Mouse (Mus musculus): ENCODE measurements around the gene Lrrc8d.

Lrrc8d gene

GRCm38 (mm10) chr5:105761848-105762482 lies 62.2 kb downstream of the Lrrc8d start:
- in situ Hi-C loops (cut with MboI, MseI), result no loop called here

DNA sequence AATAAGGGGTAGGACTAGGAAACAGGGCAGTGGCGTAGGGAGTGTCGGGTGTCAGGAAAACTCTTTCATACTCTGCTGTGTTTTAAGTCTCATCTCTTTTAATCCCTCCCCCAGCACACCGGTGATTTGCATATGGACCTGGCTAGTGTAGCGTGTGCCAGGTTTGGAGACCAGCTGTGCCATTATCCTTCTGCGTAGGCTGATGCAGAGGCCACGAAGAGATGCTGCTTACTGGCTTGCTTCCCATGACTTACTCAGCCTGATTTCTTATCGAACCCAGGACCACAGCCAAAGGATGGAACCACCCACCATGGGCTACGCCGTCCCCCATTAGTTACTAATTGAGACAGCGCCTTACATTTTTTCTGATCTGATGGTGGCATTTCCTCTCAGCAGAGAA lies 64.6 kb downstream of the Lrrc8d start:
- in situ Hi-C loops (cut with MboI, MseI), result no loop called here

- in situ Hi-C loops (cut with MboI, MseI), result no loop called here
Measured at GRCm38 (mm10) chr5:105765386-105765785, 65.6 kb downstream of the Lrrc8d start.

- in situ Hi-C loops (cut with MboI, MseI), result no loop called here
Measured at GRCm38 (mm10) chr5:105776368-105776767, 76.6 kb downstream of the Lrrc8d start.

- in situ Hi-C loops (cut with MboI, MseI), result no loop called here
Measured at GRCm38 (mm10) chr5:105776978-105777593, 77.3 kb downstream of the Lrrc8d start.

- in situ Hi-C loops (cut with MboI, MseI), result no loop called here
Measured at GRCm38 (mm10) chr5:105777645-105778044, 77.9 kb downstream of the Lrrc8d start.

DNA sequence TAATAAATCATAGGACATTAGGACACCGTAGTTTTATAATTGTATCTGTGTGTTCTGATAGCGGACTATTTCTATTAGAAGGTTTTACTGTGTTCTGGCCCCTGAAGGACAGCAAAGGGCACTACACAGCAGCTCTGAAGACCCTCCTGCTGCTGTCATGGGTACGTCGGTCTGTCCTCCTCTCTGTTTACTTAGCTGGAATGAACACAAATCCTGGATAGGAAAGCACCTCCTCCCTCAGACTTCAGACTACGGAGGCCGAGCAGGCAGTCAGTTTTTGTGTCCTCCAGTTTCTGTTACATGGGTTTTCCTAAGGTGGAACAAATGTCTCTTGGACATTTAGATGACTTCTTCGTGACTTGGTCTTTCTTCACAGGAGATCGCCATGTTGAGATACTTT lies 78.4 kb downstream of the Lrrc8d start:
- in situ Hi-C loops (cut with MboI, MseI), result no loop called here

DNA sequence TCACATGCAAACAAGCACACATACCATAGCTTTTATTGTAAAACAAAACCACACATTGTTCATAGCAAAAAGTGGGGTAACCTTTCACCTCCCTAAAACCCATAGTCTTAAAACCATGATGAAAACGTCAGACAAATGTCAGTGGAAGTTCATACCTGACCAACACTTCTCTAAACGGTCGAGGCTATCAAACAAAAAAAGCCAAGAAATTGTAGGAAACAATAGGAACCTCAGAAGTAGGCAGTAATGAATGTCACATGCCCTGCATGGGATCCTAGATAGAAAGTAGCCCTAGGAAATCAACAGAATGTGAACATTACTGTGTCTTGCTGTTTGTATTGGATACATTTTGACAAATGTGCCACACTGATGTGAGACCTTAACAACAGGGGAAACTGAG lies 79.0 kb downstream of the Lrrc8d start:
- in situ Hi-C loops (cut with MboI, MseI), result no loop called here

DNA sequence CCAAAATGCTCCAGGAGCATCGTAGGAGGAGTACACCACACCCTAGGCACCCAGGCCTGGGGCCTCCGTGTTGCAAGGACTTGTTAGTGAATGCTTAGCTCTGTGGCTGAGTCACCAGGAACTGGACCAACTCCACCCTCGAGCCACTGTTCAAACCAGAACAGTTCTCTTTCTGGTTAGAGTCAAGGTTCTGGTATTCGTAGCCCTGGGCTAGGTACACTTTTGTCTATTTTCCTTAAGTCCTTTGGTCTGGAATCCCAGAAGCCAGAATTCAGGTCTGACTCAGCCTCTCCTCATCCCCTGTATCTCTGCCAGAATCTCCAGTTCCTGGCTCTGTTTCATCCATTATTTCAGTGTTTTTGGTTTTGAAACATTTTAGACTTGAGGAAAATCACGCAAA lies 79.6 kb downstream of the Lrrc8d start:
- in situ Hi-C loops (cut with MboI, MseI), result no loop called here

- in situ Hi-C loops (cut with MboI, MseI), result no loop called here
Measured at GRCm38 (mm10) chr5:105783848-105784247, 84.1 kb downstream of the Lrrc8d start.

- in situ Hi-C loops (cut with MboI, MseI), result loop anchor here (5.0 kb wide), 1 partner anchor 32 kb away; no protein-coding TSS in a partner anchor
Measured at GRCm38 (mm10) chr5:105784724-105785123, 85.0 kb downstream of the Lrrc8d start.

- in situ Hi-C loops (cut with MboI, MseI), result loop anchor here (5.0 kb wide), 1 partner anchor 35 kb away; no protein-coding TSS in a partner anchor
Measured at GRCm38 (mm10) chr5:105787577-105787976, 87.8 kb downstream of the Lrrc8d start.

DNA sequence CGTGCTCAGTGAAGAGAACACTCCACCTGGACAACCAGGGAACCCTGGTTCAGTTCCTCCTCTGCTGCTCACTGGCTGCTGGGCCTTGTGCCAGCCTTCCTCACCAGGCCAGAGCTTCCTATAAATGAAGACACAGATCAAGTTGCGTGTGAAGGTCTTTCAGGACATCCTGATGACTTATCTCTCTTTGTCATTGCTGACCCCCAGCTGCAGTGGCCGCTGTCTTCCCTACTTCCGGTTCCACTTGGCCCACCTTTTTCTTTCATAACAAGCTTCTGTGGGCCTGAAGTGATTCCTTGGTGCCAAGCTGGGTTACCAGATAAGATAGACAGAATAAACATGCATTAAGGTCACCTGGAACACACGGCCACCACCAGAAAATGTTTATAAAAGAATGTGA lies 90.0 kb downstream of the Lrrc8d start:
- in situ Hi-C loops (cut with MboI, MseI), result loop anchor here (5.0 kb wide), 1 partner anchor 38 kb away; no protein-coding TSS in a partner anchor

DNA sequence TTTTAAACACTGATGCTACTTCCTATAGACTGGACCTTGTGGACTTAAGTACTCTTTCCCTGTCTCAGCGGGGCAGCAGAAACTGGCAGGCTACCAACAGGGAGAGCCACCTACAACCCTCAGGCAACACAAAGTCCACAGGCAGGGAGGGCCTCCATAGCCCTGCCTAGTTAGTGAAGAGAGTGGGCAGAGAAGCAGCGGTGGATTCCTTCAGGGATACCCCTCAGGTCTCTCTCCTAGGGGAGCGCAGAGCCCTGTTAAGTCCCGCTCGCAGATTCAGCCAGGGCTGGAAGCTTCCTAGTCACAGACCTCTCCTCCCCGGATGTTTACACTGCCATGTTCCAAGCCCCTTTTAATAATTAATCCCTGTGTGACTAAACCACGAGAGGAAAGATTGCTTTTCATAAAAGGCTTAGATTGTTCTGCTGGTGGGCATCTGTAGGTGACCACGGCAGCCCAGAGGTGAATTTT lies 92.6 kb downstream of the Lrrc8d start:
- in situ Hi-C loops (cut with MboI, MseI), result no loop called here

GRCm38 (mm10) chr5:105792853-105793547 lies 93.2 kb downstream of the Lrrc8d start:
- in situ Hi-C loops (cut with MboI, MseI), result no loop called here

- in situ Hi-C loops (cut with MboI, MseI), result no loop called here
Measured at GRCm38 (mm10) chr5:105793548-105793940, 93.8 kb downstream of the Lrrc8d start.

DNA sequence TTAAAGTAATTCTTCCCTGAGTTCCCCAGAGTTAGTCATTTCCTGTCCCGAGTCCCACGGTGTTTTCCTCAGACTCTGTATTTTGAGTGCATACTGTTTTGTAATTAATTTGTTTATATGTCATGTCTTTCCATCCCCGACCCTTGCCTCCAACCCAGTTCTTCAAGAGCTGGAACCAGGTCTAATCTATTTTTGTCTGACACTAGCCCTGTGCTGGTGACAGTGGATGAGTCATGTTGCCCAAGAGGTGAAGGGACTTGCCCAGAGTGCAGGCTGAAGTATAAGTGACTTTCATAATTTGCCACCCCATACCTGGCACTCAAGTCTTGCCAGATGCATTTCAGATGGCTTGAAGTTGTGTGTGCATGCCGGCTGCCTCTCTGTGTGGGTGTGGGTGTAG lies 98.7 kb downstream of the Lrrc8d start:
- in situ Hi-C loops (cut with MboI, MseI), result no loop called here

- in situ Hi-C loops (cut with MboI, MseI), result loop anchor here (10.0 kb wide), 1 partner anchor 775 kb away; no protein-coding TSS in a partner anchor
Measured at GRCm38 (mm10) chr5:105799850-105800635, 100.3 kb downstream of the Lrrc8d start.

GRCm38 (mm10) chr5:105801031-105801529 lies 101.3 kb downstream of the Lrrc8d start:
- in situ Hi-C loops (cut with MboI, MseI), result loop anchor here (10.0 kb wide), 1 partner anchor 774 kb away; no protein-coding TSS in a partner anchor

DNA sequence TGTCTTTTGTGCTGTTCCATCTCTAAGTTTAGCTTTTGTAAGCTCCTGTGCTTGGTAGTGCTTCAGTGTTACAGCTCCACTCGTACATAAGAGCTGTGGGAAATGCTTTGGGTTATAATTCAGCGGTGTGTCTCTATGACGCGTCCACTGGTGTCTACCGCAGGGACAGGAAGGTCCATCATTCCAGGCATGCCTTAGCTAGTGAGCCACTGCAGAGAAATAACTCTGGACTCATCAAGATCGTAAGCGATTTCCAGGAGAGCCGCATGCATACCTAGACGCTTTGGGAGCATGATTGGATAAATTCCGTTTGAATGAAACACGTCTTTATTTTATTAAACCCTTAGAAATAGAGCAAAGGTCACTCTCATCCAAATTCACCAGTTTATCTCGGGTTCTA lies 106.2 kb downstream of the Lrrc8d start:
- in situ Hi-C loops (cut with MboI, MseI), result loop anchor here (10.0 kb wide), 1 partner anchor 769 kb away; no protein-coding TSS in a partner anchor

- in situ Hi-C loops (cut with MboI, MseI), result loop anchor here (10.0 kb wide), 1 partner anchor 767 kb away; no protein-coding TSS in a partner anchor
Measured at GRCm38 (mm10) chr5:105807461-105807860, 107.7 kb downstream of the Lrrc8d start.
